Mouse (Mus musculus): ENCODE measurements around the gene Rab6a. TPM values are rescaled to one million over a fixed set of nuclear protein-coding genes. Genes with fewer than 3 reads are reported as not detected.

The Rab6a gene
- total RNA-seq, 2 experiments from 2014 or later, result 394 to 436 TPM

DNA sequence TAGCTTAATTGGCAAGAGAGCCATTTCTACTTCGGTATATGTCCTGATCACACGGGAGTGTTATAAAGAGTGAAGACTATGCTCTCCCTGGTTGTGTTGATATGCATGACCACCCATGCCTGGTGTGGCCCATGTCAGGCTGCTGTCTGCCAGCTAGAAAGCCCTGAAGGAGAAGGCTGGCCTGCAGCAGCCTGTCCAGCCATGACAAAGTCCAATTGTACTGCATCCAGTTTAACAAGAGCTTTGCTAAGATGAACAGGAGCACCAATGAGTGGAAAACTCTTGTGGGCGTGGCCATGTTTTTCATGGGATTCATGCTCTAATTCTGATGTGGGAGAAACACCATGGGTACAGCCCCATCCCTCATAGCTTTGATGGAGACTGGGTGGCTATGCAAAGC, 17.3 kb downstream of the Rab6a start:
- TF ChIP-seq CTCF (IDR thresholded peaks at IDR 0.05), result no peak
- DNase-seq (ENCODE audit: extremely low spot score in 1 of 2, low spot score in 2 of 2), result no peak
- intact Hi-C loops (cut with DNase I), result no loop called here
- H3K4me3 ChIP-seq, result no peak overlapping the region
- no peak overlapping the region for H3K27ac ChIP-seq

DNA sequence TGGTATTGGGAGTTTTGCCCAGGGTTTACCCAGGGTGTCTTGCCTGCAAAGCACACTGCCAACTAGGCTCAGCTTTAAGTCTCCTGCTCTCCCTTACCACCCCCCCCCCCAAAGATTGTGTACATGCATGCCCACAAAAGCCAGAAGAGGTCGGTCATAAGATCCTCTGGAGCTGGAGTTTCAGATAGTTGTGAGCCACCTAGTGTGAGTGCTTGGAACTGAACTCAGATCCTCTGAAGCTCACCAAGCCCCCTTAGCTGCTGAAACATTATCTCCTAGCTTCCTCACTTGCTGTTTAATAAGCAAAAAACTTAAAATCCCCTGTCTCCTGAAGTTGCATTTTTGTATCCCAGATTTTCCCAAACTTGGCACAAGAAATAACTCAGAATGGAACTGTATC, 30.4 kb downstream of the Rab6a start:
- H3K27ac ChIP-seq, result no peak overlapping the region
- no peak overlapping the region for H3K4me3 ChIP-seq
- no peak for DNase-seq (ENCODE audit: extremely low spot score in 1 of 2, low spot score in 2 of 2)
- intact Hi-C loops (cut with DNase I), result loop anchor here (2.0 to 5.0 kb wide), 2 partner anchors 117 to 1335 kb away; no protein-coding TSS in a partner anchor
- TF ChIP-seq CTCF (IDR thresholded peaks at IDR 0.05), result peak; percentile 59

DNA sequence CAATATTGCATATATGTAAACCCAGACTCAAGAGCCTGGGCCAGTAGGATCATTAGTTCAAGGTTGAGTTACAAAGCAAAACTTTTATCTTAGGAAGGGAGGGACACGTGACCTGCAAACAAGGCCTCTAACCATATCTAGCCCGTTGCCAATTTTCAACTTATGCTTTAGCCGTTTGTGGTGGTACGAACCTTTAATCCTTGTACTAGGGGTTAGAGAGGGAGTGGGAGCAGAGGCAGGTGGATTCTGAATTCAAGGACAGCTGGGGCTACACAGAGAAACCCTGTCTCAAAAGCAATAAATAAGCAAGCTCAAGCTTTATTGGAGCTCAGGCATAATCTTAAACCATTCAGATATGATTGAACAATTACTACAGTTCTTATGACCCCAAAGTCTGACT, 35.2 kb downstream of the Rab6a start:
- no peak overlapping the region for H3K4me3 ChIP-seq
- no peak overlapping the region for H3K27ac ChIP-seq
- no peak for TF ChIP-seq CTCF (IDR thresholded peaks at IDR 0.05)
- DNase-seq (ENCODE audit: extremely low spot score in 1 of 2, low spot score in 2 of 2), result no peak
- intact Hi-C loops (cut with DNase I), result no loop called here

DNA sequence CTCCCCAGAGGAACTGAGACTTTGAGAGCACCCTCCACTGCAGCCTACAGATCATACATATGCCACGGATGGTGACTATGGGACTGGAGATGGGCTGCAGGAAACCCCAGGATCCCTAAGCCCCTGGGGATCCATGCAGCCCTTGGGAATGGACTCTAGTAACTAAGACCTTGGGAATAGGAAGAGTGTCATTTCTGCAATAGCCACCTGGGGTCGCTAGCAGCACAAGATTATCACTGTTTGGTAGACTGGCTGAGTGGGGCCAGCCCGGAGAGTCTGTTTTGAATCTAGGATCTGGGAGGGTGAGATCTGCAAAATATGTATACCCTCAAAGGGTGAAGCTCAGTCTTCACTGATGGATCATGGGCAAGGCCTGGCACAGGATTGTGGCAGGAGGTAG, 37.9 kb downstream of the Rab6a start:
- Histone ChIP-seq H3K27ac (no peak overlapping the region), H3K4me3 (no peak overlapping the region)
- intact Hi-C loops (cut with DNase I), result loop anchor here (1.0 kb wide), 1 partner anchor 39 kb away; no protein-coding TSS in a partner anchor
- peak; percentile 70 to 71 for DNase-seq (ENCODE audit: extremely low spot score in 1 of 2, low spot score in 2 of 2)
- TF ChIP-seq CTCF (IDR thresholded peaks at IDR 0.05), result peak; percentile 81

DNA sequence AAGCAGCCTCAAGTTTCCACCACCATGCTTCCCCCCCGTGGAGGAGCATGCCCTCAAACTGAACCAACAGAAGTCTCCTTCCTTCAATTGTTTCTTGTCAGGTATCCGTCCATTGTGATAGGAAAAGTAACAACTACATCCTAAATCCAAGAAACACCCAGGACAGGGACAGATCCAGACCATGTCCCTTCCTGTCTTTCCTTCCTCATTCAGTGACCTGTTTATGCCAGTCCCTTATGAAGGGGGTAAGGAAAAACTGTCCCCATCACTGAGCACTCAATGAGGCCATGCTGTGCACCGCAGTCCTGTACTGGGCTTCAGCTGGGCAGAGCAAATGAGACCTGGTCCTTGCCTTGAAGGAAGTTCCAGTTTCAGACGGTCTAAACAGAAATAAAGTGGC, 41.9 kb downstream of the Rab6a start:
- TF ChIP-seq CTCF (IDR thresholded peaks at IDR 0.05), result no peak
- Histone ChIP-seq H3K4me3 (no peak overlapping the region), H3K27ac (no peak overlapping the region)
- DNase-seq (ENCODE audit: extremely low spot score in 1 of 2, low spot score in 2 of 2), result no peak
- intact Hi-C loops (cut with DNase I), result no loop called here

DNA sequence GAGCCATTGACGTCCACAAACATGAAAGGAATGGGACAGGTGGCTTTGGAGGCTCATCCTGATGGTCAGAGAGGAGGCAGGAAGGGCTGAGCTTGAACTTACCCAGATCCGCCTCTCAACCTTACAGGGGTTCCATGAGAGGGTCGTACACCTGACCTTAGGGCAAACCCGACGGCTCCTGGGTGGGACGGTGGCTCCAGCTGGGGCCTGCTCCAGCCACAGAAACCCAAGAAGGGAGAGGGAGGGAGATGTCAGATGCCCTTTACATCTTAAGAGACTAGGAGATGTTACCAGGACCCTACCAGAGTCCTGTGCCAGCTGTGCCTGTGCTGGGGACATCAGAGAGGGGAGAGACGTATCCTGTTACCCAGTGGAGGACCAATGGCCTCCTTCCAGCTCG, 42.6 kb downstream of the Rab6a start:
- Histone ChIP-seq H3K4me3 (no peak overlapping the region), H3K27ac (no peak overlapping the region)
- TF ChIP-seq CTCF (IDR thresholded peaks at IDR 0.05), result no peak
- intact Hi-C loops (cut with DNase I), result no loop called here
- DNase-seq (ENCODE audit: extremely low spot score in 1 of 2, low spot score in 2 of 2), result peak in 1 of 2 experiments; percentile 6

DNA sequence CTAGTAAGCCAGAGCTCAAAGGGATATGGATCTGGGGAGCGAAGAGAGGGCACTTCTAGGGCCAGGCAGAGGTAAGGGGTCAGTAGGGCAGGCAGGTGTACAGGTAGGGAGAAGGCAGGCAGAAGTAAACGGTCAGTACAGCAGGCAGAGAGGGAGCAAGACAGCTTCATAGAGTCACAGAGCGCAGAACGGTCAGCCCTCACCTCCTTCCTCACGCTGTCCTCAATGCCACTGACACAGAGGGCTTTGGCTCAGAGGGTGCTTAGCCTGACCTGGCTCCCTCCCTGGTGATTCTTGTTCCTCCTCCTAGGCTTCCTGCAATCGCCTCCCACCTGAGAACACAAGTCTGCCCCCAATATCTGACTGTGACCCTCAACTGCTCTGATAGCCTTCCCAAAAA, 43.2 kb downstream of the Rab6a start:
- no peak for DNase-seq (ENCODE audit: extremely low spot score in 1 of 2, low spot score in 2 of 2)
- intact Hi-C loops (cut with DNase I), result no loop called here
- no peak overlapping the region for H3K27ac ChIP-seq
- TF ChIP-seq CTCF (IDR thresholded peaks at IDR 0.05), result no peak
- H3K4me3 ChIP-seq, result no peak overlapping the region

DNA sequence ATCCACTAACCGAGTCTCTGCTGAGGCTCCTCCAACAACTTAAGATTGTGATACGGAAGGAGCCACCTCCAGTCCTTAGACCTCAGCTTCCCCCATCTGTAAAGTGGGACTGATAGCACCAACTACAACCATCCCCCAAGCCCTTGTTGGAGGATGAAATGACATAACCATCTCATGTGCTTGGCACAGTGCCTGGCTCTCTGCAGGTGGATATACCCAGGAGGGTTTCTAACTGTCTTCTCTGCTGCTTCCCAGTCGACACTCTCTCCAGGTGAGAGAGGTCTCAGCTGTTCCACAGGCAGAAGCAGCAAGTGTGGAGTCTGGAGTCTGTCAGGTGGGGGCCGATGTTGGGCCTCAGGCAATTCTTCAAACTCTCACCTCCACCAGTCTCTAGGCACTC, 43.8 kb downstream of the Rab6a start:
- TF ChIP-seq CTCF (IDR thresholded peaks at IDR 0.05), result no peak
- intact Hi-C loops (cut with DNase I), result no loop called here
- Histone ChIP-seq H3K4me3 (no peak overlapping the region), H3K27ac (no peak overlapping the region)
- DNase-seq (ENCODE audit: extremely low spot score in 1 of 2, low spot score in 2 of 2), result peak in 1 of 2 experiments; percentile 11

DNA sequence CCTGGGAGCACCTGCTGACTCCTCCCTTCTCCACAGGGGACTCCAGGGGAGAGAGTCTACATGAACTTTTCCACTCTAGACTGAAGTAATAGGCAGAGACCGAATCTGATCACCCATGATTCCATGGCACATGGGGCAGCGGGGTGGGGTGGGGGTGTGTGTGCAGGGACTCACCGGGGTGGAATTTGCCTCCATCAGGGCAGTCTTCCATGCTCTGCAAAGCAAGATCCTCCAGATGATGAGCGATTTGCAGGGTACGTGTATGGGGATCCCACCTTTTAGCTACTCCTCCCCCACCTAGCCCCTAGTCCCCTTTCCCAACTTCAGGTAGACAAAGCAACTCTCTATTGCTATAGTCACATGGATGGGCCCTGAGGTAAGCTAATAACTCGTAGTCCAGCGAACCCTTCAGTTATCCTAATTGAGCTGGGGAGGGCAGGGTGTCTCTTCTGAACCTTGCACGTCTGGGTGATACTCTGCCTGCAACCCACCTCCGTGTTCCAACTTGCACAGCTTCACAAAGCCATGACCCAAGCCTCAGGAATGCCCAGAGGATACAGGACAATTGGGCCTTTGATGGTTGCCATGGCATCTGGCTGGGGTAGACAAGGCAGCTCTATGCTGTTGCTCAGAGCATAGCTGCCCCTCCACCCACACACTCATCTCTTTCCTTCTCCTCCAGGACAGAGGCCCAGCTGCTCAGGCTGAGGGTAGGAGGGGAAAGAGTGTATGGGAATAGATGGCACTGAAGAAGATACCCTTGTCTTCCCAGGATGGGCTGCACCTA, 46.5 kb downstream of the Rab6a start:
- DNase-seq (ENCODE audit: extremely low spot score in 1 of 2, low spot score in 2 of 2), result peak; percentile 15 to 35
- Histone ChIP-seq H3K27ac (peak overlapping the region; percentile 79), H3K4me3 (no peak overlapping the region)
- TF ChIP-seq CTCF (IDR thresholded peaks at IDR 0.05), result no peak
- intact Hi-C loops (cut with DNase I), result no loop called here

DNA sequence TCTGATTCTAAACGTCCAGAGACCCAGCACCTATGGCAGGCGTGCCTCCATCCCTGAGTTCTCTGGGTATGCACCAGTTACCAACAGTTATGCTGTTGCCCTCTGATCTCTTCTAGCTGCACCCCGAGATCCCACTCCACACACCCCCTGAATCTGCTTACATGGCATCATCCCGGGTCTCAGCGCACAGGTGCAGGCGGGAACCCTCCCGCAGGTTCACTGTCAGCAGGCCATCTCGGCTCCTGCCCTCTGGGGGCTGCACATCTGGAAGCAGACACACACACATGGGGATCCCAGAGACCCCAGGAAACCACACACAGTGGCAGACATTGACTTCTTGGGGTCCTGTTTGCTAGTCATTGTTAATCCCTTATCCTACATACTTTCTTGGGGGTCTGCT, 47.2 kb downstream of the Rab6a start:
- H3K4me3 ChIP-seq, result 0 out of 2 replicates have a peak overlapping the region, but pooled peaks have one; percentile 14
- no peak for DNase-seq (ENCODE audit: extremely low spot score in 1 of 2, low spot score in 2 of 2)
- intact Hi-C loops (cut with DNase I), result no loop called here
- H3K27ac ChIP-seq, result peak overlapping the region; percentile 79
- no peak for TF ChIP-seq CTCF (IDR thresholded peaks at IDR 0.05)

DNA sequence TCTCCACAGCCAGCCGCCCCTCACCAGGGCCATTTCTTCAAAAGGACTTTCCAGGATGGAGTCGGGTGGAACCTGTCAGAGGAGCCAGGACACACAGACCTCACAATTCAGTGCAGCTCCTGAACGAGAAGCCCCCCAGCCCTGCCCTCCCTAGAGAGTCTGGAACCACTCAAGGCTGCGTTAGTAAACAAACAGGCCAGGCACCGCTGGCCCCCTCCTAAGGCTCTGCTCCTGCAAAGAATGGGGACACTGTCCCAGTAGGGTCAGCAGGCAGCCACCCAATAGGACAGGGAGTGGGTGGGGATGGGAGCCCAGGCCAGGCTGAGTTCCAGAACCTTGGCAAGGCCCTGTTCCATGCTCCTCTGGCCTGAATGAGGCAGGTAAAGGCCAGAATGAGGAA, 49.5 kb downstream of the Rab6a start:
- Histone ChIP-seq H3K27ac (peak overlapping the region; percentile 79), H3K4me3 (peak overlapping the region; percentile 31)
- no peak for TF ChIP-seq CTCF (IDR thresholded peaks at IDR 0.05)
- DNase-seq (ENCODE audit: extremely low spot score in 1 of 2, low spot score in 2 of 2), result peak in 1 of 2 experiments; percentile 43
- intact Hi-C loops (cut with DNase I), result no loop called here

DNA sequence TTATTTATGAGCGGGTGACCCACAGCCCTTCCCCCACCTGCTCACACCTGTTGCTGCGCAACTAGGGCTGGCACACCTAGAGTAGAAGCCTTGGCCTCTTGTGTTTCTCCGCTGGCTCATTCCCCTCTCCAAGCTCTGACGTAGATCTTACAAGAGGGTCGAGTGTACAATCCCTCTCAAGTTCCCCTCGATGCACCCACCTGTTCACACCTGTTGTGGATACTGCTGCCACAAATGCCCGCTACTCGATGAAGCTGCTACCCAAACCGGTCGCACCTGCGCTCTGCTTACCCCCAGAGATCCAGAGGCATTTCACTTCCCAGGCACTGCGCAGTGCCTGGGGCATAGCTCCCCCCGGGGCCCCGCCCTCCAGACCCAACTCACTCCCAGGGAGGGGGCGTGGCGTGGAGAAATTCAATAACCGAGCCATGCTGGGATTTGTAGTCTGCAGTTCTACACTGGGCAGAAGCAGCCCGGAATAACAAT, 50.9 kb downstream of the Rab6a start:
- Histone ChIP-seq H3K4me3 (peak overlapping the region; percentile 15; the same call in 1 of the 2 replicates), H3K27ac (no peak overlapping the region)
- intact Hi-C loops (cut with DNase I), result no loop called here
- DNase-seq (ENCODE audit: extremely low spot score in 1 of 2, low spot score in 2 of 2), result peak in 1 of 2 experiments; percentile 48
- TF ChIP-seq CTCF (IDR thresholded peaks at IDR 0.05), result no peak

DNA sequence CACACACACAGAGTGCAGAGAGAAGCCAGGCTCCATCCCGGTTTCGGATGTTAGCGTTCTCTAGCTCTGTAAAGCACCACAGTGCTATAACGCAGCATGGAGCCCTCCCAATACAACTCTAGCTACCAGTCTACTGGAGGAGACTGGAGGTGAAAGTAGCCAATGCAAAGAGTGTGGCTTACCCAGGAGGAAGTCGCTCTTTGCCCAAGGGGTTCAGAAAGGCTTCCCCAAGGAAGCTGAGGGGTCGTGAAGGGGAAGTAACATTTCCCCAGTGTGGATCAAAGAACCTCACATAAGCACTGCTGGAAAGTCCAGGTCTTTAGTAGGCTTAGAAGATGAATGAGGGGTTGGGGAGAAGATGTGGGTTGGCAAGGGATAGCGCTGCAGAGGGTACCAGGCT, 54.1 kb downstream of the Rab6a start:
- Histone ChIP-seq H3K4me3 (no peak overlapping the region), H3K27ac (no peak overlapping the region)
- no peak for TF ChIP-seq CTCF (IDR thresholded peaks at IDR 0.05)
- intact Hi-C loops (cut with DNase I), result no loop called here
- no peak for DNase-seq (ENCODE audit: extremely low spot score in 1 of 2, low spot score in 2 of 2)

Data from left cerebral cortex, adult 2 months (tissue).